Mouse (Mus musculus): ENCODE measurements around the gene Acp5. TPM values are rescaled to one million over a fixed set of nuclear protein-coding genes. Genes with fewer than 3 reads are reported as not detected.
"Not testable (repeated sequence)": the region's sequence is repeated elsewhere in the genome, so short reads cannot be mapped to it uniquely, and the experiment has no call there.

Acp5 gene
- total RNA-seq (2014; fragmentation: Nextera tagmentation), result 11.3 and 19.4 TPM in 2 replicates
- total RNA-seq (2017), result 2.2 and 6.5 TPM in 2 replicates

GRCm38 (mm10) chr9:22135644-22136390, at the start of gene Acp5:
Gene Acp5, minus strand, starts transcription at chr9:22135711.
- peak; percentile 77 for ATAC-seq (replicated peaks; ENCODE audit: low FRiP score, low TSS enrichment, poor library complexity, severe bottlenecking)

GRCm38 (mm10) chr9:22172318-22172717, 36.8 kb upstream of the Acp5 start:
- ATAC-seq (replicated peaks; ENCODE audit: low FRiP score, low TSS enrichment, poor library complexity, severe bottlenecking), result no peak

- ATAC-seq (replicated peaks; ENCODE audit: low FRiP score, low TSS enrichment, poor library complexity, severe bottlenecking), result no peak
Observed at GRCm38 (mm10) chr9:22169327-22169726, 33.8 kb upstream of the Acp5 start.

DNA sequence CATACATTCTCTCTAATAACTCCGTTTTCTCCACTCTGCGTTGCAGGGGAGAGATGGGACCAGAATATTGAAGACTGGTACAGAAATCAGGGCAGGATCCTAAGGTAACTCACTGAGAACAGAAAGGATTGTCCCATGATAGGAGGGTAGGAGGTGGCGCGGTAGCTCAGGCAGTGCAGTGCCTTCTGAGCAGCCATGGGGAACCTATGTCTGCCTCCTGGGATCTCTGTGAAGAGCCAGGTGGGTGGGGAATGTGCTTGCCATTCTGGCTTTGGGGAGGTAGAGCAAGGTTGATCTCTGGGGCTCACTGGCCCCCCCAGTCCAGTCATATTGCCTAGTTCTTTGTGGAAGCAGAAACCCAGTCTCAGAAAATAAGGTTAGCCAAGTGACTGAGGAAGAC, 32.2 kb upstream of the Acp5 start:
- ATAC-seq (replicated peaks; ENCODE audit: low FRiP score, low TSS enrichment, poor library complexity, severe bottlenecking), result no peak

DNA sequence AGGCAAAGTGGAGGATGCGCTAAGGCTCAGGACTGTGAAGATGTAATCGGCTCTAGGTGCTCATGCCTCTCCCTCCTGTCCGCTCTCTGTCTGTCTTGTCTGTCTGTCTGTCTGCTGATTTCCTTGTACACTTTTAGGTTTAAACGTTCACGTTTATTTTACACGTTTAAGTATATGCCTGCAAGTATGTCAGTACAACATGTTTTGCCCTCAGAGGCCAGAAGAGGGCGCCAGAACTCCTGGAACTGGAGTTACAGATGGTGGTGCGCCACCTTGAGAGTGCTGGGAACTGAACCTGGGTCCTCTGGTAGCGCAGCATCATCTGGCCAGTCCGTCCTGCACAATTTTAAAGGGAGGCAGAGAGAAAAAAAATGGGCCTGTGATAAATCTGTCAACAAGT, 31.2 kb upstream of the Acp5 start:
- no peak for ATAC-seq (replicated peaks; ENCODE audit: low FRiP score, low TSS enrichment, poor library complexity, severe bottlenecking)

DNA sequence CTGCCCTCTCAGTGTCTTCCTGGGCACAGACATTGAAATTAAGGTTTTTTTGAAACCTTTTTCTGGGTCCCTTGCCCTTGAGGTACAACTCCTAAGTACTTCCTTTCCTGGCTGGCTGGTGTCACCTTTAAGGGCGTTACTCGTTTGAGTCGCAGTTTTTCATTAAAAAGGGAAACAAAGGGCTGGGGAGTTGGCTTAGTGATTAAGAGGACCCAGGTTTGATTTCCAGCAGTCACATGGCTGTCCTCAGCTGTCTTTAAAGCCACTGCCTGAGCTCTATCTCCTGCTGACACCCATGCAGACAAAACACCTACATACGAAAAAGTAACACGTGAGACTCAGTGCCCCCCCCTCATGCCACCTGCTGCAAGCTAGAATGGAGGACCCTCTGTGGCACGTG, 30.5 kb upstream of the Acp5 start:
- ATAC-seq (replicated peaks; ENCODE audit: low FRiP score, low TSS enrichment, poor library complexity, severe bottlenecking), result no peak

GRCm38 (mm10) chr9:22164711-22165668, 29.5 kb upstream of the Acp5 start:
- peak; percentile 84 for ATAC-seq (replicated peaks; ENCODE audit: low FRiP score, low TSS enrichment, poor library complexity, severe bottlenecking)

DNA sequence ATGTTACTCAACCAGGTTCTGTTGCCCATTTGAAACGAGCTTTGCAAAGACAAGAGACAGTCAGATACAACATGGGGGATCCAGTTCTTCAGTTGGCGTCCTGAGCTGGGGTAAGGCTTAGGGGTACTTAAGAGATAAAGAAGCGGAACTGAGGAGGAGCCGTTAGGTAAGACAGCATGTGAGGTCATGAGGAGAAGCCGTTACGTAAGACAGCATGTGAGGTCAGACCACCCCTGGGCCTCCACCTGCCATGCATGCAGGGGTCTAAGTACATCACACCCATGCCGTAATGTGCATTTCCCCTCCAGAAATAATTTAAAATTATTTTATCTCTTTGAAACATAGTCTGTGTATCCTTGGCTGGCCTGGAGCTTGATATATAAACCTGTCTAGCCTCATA, 27.4 kb upstream of the Acp5 start:
- no peak for ATAC-seq (replicated peaks; ENCODE audit: low FRiP score, low TSS enrichment, poor library complexity, severe bottlenecking)

- no peak for ATAC-seq (replicated peaks; ENCODE audit: low FRiP score, low TSS enrichment, poor library complexity, severe bottlenecking)
Observed at GRCm38 (mm10) chr9:22162305-22162704, 26.8 kb upstream of the Acp5 start.

DNA sequence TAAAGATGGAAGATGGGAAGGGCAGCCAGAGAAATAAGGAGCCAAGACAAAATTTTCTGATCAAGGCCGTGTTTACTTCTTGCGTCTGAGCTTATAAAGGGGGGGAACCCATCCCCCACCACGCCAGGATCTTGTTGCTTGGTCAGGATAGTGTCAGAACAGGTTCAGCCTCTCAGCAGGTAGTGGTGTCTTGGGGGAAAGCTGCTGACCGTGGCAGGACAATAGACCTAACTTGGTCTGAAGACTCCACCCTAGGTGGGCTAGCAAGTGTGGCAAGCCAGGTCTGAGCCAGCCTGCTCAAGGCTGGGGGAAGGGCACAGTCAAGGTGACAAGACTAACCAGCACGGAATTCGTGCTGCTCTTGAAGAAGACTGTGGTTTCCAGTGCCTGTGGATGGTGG, 25.8 kb upstream of the Acp5 start:
- ATAC-seq (replicated peaks; ENCODE audit: low FRiP score, low TSS enrichment, poor library complexity, severe bottlenecking), result no peak

GRCm38 (mm10) chr9:22157516-22158265, 22.2 kb upstream of the Acp5 start:
- ATAC-seq (replicated peaks; ENCODE audit: low FRiP score, low TSS enrichment, poor library complexity, severe bottlenecking), result no peak

DNA sequence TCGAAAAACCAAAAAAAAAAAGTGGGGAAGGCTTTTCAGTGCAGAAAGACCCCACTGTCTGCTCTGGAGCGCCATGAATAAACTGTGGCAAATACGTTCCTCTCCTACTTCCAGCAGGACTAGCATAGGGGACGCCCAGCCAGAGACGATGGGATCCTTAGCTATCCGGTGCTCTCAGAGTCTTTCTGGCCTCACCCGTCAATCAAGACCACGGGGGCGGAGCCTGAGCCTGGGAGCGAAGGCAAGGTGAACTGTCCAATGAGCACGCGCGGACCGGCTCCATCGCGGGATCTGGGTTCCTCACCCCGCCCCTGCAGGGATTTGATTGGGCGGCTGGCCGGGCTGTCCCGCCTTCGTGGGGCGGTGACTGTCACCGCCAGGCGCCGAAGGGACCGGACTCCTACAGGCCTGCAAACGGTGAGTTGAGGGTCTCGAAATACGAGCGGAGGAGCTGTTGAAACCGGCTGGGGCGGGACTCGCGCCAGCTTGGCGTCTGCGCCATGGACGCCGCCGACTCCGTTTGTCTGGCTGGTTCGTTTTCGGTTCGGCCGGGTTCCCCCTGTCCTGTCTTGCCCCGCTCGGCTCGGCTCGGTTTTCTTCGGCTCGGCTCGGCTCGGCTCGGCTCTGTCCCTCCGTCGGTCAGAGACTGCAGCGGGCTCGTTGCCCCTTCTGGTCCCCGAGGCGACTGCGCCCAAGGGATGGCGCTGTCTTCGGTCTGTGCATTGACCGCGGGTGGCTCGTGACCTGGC, 21.2 kb upstream of the Acp5 start, which contains the start of gene Pigyl:
Gene Pigyl (plus strand): TSS at position 350 of the 749 bp plus-strand sequence.
- peak; percentile 99 for ATAC-seq (replicated peaks; ENCODE audit: low FRiP score, low TSS enrichment, poor library complexity, severe bottlenecking)

DNA sequence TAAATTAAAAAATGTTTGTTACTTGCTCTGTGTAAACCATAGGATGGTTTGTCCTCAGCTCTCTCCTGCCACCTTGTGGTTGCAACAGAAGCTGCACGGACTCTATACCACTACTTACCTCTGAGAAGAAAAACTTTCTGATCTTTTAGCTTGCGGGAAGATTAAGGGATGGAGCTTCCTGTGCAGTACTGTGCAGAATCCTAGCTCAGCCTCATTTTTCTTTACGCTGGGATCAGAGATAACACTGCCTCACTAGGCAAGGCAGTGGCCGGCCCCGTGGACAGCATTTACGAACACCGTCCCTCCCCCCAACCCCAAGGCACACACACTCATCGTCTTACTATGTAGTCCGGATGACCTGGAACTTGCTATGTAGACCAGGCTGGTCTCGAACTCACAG, 20.1 kb upstream of the Acp5 start:
- ATAC-seq (replicated peaks; ENCODE audit: low FRiP score, low TSS enrichment, poor library complexity, severe bottlenecking), result peak; percentile 56

GRCm38 (mm10) chr9:22153810-22154209, 18.3 kb upstream of the Acp5 start:
- ATAC-seq (replicated peaks; ENCODE audit: low FRiP score, low TSS enrichment, poor library complexity, severe bottlenecking), result no peak

GRCm38 (mm10) chr9:22150946-22151345, 15.4 kb upstream of the Acp5 start:
- ATAC-seq (replicated peaks; ENCODE audit: low FRiP score, low TSS enrichment, poor library complexity, severe bottlenecking), result no peak

DNA sequence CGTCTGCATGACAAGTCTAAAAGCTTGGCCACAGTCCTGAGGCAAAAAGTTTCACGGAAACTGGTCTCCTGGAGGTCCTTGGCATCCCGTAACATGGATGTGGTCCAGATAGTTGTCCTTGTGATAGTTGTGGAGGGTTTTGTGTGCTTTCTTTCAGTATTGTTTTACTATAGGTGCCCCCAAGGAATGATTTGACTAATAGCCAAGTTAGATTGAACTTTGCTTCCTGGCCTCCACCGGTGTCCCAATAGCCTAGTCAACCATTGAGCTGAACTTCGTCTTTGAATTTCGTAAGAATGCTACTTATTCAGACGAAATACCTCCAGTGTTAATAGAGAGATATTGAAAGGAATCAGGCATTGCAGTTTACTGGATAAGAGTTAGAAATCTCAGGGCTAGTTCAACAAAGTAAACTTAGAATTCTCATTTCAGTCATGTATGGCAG, 14.8 kb upstream of the Acp5 start:
- not testable (repeated sequence) for ATAC-seq (replicated peaks; ENCODE audit: low FRiP score, low TSS enrichment, poor library complexity, severe bottlenecking)

- ATAC-seq (replicated peaks; ENCODE audit: low FRiP score, low TSS enrichment, poor library complexity, severe bottlenecking), result no peak
Observed at GRCm38 (mm10) chr9:22149426-22150248, 14.1 kb upstream of the Acp5 start.

DNA sequence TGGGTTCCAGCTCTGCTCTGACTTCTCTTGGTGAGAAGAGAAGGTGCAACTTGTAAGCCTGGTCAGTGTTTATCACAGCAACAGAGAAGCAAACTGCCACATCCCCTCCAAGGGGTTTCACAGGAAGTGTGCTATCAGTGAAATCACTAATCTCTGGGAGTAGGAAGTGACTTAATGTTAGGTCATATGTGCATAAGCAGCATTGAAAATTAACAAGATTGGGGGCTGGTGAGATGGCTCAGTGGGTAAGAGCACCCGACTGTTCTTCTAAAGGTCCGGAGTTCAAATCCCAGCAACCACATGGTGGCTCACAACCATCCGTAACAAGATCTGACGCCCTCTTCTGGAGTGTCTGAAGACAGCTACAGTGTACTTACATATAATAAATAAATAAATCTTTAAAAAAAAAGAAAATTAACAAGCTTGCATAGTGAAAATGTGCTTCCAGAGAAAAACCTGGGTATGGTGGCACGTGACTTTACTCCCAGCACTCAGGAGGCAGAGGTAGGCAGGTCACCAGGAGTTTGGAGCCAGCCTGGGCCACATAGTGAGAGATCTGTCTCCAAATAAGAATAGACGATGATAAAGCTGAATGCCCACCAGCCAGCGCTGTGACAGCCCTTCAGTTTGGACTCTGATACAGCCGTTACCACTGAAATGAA, 8.9 kb upstream of the Acp5 start:
- no peak for ATAC-seq (replicated peaks; ENCODE audit: low FRiP score, low TSS enrichment, poor library complexity, severe bottlenecking)
